Mouse (Mus musculus): ENCODE data around the gene Fggy.

The Fggy gene

DNA sequence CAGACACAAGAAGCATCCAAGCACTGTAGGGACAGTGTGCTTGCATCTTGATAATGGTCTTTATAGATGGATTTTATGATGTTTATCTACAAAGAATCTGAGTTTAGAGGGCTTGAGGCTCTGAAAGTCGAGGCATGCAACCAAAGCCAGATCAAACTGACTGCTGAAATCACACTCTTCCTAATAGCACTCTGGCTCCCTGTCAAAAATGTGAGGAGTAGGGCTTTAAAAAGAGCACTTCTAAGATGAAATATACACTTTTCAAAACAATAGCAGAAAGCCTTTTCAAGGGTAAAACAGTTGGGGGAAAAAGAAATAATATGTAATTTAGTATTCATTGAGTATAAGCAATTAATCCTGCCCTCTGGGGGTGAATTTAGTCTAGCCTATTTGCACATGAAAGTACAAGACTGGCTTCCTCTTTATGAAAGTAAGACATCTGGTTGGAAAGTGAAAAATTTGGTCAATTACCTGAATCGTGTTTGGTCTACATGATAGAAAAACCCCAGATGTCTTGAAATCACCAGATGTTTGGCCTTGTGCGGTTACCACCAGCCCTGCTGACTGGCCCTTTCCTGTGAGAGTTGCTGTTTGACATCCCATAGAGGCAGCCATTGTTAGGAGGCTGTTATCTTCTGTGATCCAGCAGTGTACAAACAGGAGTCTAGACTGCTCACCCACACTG, 172.0 kb downstream of the Fggy start:
- peak; percentile 36 for DNase-seq (ENCODE audit: low read depth)

DNA sequence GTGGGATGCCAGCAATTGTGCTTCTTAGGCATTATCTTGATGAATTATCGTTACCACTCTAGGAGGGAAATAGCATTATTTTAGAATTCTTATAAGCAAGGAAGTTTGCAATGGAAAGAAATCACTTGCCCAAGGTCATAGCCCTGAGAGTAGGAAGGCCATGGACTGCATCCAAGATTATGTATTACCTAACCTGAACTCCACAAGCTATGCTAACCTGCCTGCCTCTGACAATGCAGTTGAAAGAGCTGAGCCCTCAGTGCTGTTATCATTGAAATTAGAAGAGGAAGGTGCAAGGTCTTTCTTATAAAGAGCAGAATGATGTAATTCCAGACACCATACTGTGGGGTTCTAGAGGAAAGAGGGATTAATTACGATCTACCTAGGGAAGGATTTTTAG, 173.8 kb downstream of the Fggy start:
- DNase-seq (ENCODE audit: low read depth) = no peak

DNA sequence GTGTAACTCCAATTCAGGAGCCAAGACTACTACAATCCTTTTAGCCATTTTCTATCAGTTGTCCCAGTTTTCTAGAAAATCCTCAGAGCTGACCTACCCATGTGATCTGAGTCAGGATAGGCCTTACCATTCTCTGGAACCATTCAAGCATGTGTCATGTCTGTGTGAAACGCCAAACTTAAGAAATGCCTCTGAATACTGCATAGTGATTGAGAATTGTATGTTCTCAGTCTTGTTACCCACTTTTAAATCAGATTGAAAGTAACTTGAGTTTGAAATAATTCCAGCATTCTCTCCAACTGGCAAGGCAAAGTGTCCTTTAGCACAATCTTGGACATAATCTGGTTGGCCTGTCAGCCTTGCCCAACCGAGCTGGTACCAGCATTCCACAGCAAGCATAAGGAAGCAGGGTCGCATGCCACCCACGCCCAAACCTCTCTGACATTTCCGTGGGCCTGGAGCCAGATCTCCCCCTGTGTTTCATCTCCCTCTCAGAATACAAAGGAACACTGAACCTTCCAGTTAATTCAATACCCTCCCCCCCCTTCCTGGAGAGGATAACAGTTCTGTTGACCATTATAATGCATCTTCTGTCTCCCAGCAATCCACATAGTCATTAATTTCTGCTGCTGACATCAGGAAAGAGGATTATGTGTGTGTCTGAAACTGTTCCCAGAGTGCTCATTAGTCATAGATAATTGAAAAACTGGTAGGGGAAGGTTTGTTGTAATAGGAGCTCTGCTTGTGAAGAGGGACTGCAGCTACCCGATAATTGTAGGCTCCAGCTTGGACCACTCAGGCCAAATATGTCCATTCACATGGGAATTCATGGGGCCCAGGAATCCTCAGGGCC, 176.3 kb downstream of the Fggy start:
- DNase-seq (ENCODE audit: low read depth) = peak; percentile 81

DNA sequence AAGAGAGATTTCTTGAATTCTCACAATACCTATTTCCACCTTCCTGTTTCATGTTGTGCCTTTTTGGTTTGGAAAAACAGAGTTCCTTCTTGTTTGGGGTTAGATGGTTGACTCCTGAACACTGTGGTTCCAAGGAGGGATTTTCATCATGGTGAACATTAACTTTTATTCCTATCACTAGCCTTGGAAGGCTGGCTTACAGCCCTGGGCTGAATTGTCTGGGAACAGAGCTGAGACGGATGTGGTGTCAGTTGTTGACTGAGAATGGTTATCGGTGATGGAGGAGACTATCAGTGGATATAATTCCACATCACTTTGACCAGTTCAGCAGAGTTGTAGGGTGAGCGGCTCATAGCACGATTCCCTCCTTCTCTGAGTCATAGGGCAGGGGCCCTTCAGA, 178.7 kb downstream of the Fggy start:
- DNase-seq (ENCODE audit: low read depth) = no peak

DNA sequence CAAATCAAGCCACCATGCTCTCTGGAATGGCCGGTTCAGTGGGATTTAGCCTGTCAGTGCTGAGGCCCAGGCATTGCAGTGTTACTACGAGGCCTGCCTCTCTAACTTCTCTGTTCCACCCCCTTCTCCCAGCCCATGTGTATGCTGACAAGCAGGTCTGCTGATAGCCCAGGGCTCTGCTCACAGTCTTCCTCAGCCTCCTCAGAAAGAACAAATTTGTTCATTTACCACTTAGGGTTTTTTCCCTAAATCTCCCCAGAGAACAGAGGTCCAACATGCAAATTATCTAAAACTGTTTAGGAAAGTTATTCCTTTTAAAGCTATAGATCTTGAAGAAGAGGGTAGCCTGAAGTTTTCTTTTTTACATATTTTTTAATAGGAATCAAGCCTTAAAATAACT, 179.4 kb downstream of the Fggy start:
- DNase-seq (ENCODE audit: low read depth) = no peak

DNA sequence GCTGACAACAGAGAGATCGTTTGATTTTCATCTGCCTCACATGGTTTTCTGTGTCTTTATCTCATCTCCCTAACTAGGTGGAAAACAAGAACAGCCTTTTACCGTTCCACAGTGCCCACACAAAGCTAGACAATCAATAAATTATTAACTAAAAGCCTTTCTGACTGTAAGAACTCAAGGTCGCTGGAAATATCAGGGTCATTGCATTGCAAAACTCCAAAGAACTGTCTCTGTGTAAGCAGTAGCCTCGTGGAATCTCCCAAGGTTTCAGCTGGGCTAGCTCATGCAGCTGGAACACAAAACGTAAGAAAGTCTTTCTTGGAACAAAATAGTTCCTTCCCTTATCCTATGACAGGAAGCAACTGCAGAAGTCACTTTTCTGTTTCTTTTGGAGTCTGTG, 180.9 kb downstream of the Fggy start:
- DNase-seq (ENCODE audit: low read depth) = no peak

DNA sequence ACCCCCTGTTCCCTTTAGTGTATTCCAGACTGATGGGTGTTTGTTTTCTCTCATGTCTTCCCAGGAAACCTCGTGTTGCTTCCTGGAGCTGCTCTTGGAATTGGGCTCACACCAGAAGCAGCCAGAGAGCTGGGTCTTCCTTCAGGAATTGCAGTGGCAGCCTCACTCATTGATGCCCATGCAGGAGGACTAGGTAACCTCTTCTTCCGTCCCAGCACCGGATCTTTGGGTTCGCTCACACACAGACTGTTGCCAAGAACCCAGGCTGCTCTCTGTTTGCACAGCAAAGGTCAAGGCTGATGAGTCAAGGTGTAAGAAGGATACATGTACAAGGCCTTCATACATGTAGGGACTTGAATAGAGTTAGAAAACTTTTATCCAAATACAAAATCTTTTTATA, 181.4 kb downstream of the Fggy start:
- no peak for DNase-seq (ENCODE audit: low read depth)

DNA sequence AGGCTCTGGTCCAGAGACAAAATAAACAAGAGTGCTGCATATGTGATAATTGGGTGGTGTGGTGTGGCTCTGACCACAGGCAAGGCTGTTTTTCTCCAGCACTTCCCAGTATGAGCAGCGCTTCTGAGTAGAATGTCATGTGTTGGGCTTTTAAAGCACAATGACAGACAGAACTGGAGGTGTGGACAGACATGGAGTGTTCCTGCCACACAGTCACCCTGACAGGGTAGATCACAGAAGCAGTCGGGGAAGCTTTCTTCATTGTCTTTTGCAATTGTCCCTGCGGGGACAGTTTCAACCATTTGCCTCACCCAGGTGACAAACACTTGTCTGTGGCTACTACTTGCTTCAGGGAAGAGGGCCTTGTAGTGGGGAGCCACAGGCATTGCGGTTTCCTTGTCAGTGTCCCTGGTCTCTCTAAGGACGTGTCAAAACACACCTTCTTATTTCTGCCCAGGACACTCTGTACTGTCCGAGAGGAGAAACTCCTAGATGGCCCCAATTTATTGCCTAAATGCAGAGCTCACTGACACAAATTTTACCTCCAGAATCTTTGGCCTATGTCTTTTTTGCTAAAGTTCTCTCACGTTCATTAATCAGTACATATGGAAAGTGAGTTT, 183.9 kb downstream of the Fggy start:
- DNase-seq (ENCODE audit: low read depth) = no peak

DNA sequence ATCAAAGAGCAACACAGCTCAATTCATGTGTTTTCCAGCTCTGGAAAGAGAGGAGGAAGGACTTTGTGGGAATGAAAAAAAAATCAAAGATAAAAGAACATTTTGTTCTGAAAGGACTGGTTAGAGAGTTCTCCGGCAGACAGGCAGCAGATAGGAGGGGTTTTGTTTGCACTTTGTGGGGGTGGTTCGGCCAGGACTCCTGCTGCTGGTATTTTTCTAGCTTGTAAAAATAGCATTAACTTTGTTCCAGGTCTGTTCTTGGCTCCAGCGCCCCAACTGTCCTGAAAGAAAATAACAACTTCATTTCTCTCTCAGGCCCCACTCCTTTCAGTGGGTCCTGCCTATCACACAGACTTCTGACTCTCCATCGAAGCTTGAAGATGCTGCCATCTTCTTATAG, 185.7 kb downstream of the Fggy start:
- no peak for DNase-seq (ENCODE audit: low read depth)

DNA sequence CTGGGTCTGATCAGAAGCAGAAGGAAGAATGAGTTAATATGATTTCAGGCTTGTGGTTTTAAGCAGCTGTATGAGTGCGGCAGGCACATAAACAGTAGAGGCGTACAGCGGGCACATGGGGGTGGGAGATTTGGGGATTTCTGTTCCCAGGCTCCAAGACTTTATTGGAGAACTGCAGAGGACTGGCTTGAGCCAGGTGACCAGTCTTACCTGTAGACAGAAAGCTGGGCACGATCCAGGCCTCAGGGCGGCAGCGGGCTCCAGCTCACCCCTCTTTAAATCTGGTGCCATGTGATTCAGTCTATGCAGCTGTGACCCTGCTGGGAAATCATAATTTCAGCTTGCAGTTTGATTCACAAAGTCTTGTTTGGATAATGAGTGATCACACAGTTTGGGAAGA, 189.6 kb downstream of the Fggy start:
- no peak for DNase-seq (ENCODE audit: low read depth)

DNA sequence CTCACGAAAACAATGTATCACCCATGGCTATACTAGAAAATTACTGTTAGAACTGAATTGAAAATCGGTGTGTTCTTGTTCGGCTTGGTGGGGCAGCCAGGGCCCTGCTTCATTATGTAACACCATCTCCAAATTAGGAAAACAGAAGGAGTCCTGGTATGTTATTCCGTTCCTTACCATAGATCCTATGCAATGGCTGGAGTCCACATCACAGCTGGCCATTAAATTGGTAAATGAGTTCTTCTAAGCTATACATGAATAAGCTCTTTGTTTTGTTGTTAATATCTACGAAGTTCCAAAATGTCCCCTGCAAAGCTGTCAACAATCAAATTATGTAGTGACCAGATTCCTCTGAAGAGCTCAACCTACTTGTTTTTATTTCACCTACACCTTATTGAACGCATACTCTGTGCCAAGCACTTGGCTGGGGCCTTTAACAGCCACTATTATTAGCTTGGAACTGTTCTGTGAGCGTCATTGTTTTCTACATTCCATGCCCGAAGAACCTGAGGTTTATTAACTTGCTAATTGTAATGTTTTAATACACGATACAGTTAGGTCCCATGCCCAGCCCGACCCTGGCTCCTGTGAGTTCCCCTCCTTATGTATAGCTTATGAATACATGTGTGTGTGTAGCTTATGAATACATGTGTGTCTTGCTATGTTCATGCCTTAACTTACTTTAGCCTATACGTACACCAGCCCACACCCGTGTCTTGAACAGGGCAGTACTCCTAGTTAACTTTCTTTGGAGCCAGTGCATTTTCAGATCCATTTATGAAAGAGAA, 190.3 kb downstream of the Fggy start:
- no peak for DNase-seq (ENCODE audit: low read depth)

DNA sequence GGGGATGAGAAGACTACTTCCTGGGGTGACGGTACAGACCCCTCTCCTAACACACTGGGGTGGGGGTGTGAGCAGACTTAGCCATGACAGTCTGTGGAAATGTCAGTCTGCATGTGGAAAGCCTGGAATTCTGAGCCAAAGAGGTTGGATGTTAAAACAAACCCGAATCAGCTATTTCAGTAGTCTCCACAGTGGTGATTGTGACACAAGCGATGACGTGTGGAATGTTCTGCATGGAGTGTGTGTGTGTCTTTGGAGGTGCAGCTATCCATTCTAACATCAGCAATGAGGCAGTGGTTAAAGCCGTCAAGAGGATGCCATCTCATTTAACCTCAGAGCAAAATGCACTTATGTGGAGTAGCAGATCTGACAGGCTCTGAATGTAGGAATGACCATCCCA, 192.9 kb downstream of the Fggy start:
- peak; percentile 46 for DNase-seq (ENCODE audit: low read depth)

DNA sequence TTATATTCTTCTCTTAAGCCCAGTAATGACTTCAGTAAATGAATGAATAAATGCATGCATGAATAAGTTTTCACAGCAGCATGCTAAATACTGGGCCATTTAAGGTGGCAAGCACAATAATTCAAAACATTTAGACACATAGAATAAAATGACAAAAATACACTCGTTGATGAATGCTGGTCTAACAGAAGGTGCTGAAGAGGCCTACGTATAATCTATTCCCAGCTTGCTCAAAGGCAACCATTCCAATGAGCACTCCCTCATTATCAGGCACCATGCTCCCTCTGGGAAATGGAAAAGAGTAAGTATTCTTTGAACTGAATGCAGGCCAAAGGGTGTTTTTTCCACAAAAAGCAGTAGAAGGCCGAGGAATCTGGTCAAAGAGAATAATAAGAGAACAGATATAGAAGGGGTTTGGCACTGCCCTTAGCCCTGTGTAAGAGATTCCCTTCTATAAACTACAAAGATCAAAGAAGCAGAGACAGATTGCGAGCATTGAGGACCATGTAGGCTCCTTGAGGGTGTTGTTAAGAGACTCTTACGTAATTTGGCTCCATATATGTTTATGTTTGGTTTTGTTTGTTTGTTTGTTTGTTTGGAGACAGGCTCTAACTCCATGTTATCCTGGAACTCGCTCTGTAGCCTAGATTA, 195.4 kb downstream of the Fggy start:
- no peak for DNase-seq (ENCODE audit: low read depth)

DNA sequence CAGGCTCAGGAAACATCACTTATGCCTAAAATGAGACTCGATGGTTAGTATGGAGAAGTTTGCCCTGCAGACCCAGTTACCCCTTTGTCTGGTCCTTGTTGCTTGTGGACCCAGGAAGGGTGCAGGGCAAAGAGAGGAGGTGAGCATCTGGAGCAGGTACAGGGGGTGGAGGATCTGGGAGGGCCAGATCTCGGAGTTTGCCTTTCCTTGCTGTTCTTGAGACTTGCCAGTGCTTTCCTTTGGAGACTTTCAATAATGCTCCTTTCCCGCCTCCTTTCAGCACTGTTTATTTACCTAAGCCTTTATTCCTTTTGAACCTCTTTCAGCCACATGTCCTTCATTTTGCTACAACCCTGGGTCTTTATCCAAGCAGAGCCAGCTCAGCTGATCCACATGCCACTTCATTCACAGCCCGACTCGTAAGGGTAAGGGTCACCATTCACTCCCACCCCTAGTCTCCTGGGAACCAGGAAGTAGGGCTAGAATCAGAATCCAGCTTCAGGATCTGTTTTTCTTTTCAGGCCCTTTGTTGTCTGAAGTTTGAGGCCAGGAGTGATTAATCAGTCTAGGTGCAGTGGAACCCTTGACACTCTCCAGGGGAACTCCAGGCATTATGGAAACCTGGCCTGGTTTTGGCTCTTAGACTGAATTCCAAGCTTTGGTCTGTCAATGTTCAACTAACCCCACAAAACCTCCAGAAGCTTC, 201.9 kb downstream of the Fggy start:
- peak; percentile 62 for DNase-seq (ENCODE audit: low read depth)

DNA sequence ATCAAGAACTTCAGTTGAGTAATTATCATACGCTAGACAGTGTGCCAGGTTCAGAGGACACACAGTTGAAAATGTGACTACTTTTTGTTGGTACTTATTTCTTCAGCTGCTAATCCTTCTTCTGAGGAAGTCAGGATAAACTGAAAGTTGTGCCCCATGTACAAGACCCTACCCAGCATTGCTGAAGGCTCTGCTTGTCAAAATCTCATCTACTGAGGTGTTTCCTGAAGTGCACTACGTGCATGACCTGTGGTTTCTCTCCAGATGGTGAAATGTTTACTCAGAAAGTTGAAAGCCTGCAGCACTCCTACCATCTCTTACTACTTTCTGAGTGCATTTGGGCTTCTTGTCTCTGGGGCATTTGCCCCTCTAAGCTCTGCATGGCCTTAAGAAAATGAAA, 208.1 kb downstream of the Fggy start:
- no peak for DNase-seq (ENCODE audit: low read depth)

DNA sequence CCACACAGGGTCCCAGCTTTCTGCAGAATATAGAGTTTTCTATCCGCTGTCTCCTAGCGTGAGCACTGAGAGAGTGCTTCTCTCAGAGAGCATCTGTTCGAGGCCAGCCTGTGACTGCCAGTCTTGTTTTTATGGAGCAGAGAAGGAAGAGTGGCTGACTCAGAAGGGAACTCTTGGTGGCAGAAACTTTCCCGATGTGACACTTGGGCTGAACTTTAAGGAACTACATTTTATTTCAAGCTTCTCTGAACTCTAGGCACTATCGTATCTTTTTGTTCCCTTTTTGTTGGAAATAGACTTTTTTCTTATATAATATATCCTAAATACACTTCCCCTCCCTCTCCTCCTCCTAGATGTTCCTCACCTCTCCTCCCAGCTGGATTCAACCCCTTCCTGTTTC, 213.2 kb downstream of the Fggy start:
- DNase-seq (ENCODE audit: low read depth) = no peak

DNA sequence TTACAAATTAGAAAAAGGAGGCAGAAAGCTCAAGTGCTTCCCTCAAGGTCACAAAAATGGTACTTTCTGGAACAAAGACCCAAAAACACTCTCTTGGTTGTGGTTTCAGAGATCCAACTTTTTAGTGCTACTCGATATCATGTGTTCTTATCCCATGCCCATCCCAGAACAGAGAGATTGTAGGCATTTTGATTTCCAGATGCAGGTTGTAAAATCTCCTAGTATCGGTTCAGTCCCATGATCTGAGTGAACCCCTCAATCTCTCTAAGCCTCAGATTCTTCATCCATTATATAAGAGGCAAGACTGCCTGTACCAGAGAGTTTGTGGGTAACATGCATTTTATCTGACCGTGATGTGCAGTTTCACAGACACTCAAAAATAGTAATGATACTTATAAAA, 214.2 kb downstream of the Fggy start:
- DNase-seq (ENCODE audit: low read depth) = no peak

DNA sequence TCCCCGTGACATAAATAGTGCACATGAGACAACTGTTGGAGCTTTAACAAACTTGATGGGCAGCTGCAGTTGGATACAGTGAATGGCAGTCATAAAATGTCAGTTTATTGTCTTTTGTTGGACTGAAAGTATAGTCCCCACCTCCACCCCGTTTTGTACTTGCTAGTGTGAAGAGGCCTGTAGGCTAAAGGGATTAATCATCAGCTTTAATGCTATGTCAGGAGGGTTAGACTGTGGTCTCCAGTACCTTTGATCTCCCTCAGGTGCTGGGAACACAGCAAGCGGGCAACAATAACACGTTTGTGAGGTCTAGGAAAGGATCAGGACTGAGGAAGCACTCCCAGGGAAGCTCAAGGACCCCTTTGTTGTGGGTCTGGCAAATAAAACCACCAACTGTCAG, 214.6 kb downstream of the Fggy start:
- DNase-seq (ENCODE audit: low read depth) = no peak

DNA sequence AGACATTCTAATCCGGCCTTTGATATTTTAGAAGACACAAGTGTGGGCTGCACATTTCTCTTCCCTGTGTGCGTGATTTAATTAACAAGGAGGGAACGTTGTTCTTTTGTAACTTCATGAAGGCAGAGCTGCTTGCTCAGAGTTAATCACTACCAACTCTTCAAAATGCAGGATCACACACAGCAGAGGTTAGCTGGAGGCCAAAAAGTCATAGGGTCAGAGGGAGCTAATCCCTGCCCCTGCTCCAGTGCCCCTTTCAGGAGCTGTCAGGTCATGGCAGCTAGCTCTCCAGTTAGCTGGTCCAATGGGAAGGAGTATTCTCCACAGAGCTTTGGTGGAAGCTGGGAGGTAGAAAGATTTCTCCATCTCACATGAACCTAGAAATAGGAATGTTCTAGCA, 215.4 kb downstream of the Fggy start:
- no peak for DNase-seq (ENCODE audit: low read depth)

DNA sequence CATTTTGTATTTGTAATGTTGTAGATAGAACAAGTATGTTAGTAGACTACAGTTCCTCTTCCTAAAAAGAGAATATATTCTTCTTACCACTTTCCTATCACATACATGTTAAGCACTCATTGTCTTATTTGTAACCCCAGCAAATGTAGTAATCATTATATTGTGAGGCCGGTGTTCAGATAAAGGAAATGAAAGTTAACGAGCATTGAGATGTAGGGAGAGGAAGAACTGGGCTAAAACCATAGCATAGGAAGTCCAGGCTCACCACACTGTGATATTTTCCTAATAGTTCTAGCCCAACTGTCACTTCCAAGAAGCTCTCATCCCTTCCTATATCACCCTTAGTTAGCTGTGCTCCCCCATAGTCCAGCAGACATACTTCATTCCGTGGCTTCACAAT, 218.3 kb downstream of the Fggy start:
- no peak for DNase-seq (ENCODE audit: low read depth)

DNA sequence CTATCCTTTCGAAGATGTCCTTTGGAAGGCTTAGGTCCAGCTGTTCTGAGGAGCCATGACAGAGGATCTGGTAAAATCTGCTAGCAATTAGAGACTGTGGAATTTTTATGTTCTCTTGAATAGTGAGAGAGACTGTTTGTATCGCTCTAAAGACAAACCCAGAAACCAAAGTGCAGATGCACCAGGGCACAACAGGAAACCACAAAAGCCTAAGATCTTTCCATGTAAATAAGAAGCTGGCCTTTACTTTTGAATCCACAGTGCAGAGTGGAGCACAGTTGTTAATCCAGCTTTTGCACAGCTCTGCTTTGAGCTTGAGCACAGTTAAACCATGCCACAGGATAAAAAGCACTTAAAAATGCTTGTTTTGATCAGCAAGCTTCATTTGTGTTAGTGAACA, 220.5 kb downstream of the Fggy start:
- no peak for DNase-seq (ENCODE audit: low read depth)
